ENCODE assay signal across 8 mouse cellular contexts in the genomic region with DNA sequence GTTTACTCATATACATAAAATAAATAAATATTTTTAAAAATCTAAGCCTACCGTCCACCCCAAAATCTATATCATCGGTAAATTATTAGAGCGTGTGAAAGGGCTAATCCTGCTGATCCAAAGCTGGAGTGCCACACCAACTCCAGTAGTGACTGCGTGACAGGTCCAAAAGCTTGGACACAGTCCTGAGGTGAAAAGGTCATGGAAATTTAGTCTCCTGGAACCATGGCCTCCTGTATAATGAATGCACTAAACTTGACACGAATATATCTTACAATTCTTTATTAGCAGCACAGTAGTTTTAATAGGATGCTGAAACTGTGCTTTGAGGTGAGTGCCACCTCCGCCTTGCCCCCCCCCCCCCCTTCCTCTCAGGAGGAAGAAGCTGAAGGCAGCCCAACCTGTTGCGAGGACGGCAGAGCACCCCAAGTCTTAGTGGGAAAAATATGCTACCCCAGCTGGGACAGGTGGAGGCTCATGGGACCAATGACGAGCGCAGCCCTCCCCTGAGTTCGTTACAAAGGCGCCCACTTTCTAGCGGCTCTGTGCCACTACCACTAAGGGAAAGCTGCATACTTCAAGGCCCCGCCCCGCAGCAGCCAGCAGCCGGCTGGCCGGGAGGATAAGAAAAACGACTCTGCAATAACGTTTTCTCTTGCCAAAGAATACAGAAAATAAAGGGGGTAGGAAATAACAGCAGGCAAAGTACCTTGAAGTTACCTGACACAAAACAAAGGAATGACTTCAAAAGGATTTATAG. TPM values are rescaled to one million over a fixed set of nuclear protein-coding genes. Genes with fewer than 3 reads are reported as not detected.
A peak's percentile ranks its signal among the peaks of the same experiment; 100 is the strongest.
DNase-seq lines count a peak whose midpoint lies in the region; ATAC-seq and TF ChIP-seq lines count a peak whose summit lies in the region.

No protein-coding gene starts in this region.

- H3K4me1 ChIP-seq in MEL (ENCODE audit: control insufficient read depth in 1 of 2, insufficient read depth in 2 of 2, low read length in 2 of 2), result peaks cover 0 to 3% of the 10 kb centered on the region in 2 experiments; a peak in 3 of 4 replicates
- H3K4me1 ChIP-seq in heart, postnatal 0 days (ENCODE audit: control insufficient read depth, insufficient read depth), result no peaks in the 10 kb centered on the region
- H3K4me1 ChIP-seq in limb, embryonic 11.5 days (ENCODE audit: control insufficient read depth, insufficient read depth, low read length), result no peaks in the 10 kb centered on the region

- 16% methylated on average over 19 of the region's 19 CpGs for WGBS in heart, postnatal 0 days
- 22% methylated on average over 19 of the region's 19 CpGs for WGBS in limb, embryonic 11.5 days

- H3K27ac ChIP-seq in MEL (ENCODE audit: control insufficient read depth, low read depth, low read length), result peak overlapping the region; percentile 35
- H3K27ac ChIP-seq in heart, postnatal 0 days (ENCODE audit: low read depth), result no peak overlapping the region
- no peak overlapping the region for H3K27ac ChIP-seq in limb, embryonic 11.5 days (replicated peaks; ENCODE audit: low read depth, low read length)

- TF ChIP-seq RAD21 in MEL (IDR thresholded peaks at IDR 0.05; ENCODE audit: low read depth, low read length), result no peak

- peak overlapping the region; percentile 47 to 49 for H3K4me3 ChIP-seq in MEL (ENCODE audit: control insufficient read depth in 1 of 2, insufficient read depth in 1 of 2, low read depth in 2 of 2, low read length in 2 of 2)
- peak overlapping the region; percentile 39 for H3K4me3 ChIP-seq in heart, postnatal 0 days (ENCODE audit: low read depth, low read length)
- peak overlapping the region; percentile 15; the same call in 1 of the 2 replicates for H3K4me3 ChIP-seq in limb, embryonic 11.5 days (ENCODE audit: low read depth, low read length)

- TF ChIP-seq CTCF in MEL (IDR thresholded peaks at IDR 0.05 in 2 of 3, conservative IDR thresholded peaks at IDR 0.05 in 1 of 3; ENCODE audit: control insufficient read depth in 1 of 3, insufficient read depth in 1 of 3, low read depth in 2 of 3, low read length in 3 of 3, poor library complexity in 1 of 3, severe bottlenecking in 1 of 3), result no peak
- TF ChIP-seq CTCF in heart, postnatal 0 days (IDR thresholded peaks at IDR 0.05; ENCODE audit: low read depth), result no peak

- peak overlapping the region; percentile 43 for H3K9ac ChIP-seq in MEL (ENCODE audit: control insufficient read depth, low read depth, low read length, poor library complexity, severe bottlenecking)
- no peak overlapping the region for H3K9ac ChIP-seq in heart, postnatal 0 days (replicated peaks; ENCODE audit: low read depth, low read length)
- no peak overlapping the region for H3K9ac ChIP-seq in limb, embryonic 11.5 days (ENCODE audit: low read length)

- H3K36me3 ChIP-seq in MEL (ENCODE audit: control insufficient read depth in 1 of 2, insufficient read depth in 2 of 2, low read length in 2 of 2), result peaks cover 0 to 2% of the 10 kb centered on the region in 2 experiments; a peak in 1 of 4 replicates
- H3K36me3 ChIP-seq in heart, postnatal 0 days (replicated peaks; ENCODE audit: control insufficient read depth, insufficient read depth, low read length), result no peaks in the 10 kb centered on the region
- no peaks in the 10 kb centered on the region for H3K36me3 ChIP-seq in limb, embryonic 11.5 days (ENCODE audit: control insufficient read depth, insufficient read depth, low read length)

- ATAC-seq in heart, postnatal 0 days (ENCODE audit: insufficient read depth, low read depth), result peak; percentile 67
- peak; percentile 80 for ATAC-seq in limb, embryonic 11.5 days (ENCODE audit: insufficient number of reproducible peaks, low FRiP score, low TSS enrichment, low read depth)

- H3K9me3 ChIP-seq in MEL (replicated peaks; ENCODE audit: insufficient read depth, low read length), result no peaks in the 10 kb centered on the region
- no peaks in the 10 kb centered on the region for H3K9me3 ChIP-seq in heart, postnatal 0 days (replicated peaks; ENCODE audit: control insufficient read depth, low read length)
- no peaks in the 10 kb centered on the region for H3K9me3 ChIP-seq in limb, embryonic 11.5 days (ENCODE audit: control insufficient read depth, low read length)

- no peaks in the 10 kb centered on the region for H3K79me2 ChIP-seq in MEL (ENCODE audit: control insufficient read depth, insufficient read depth, low read length, poor library complexity)

- DNase-seq in MEL (ENCODE audit: low read depth, low spot score), result peak; percentile 82
- DNase-seq in c-Kit-positive CD71-positive TER-119-negative erythroid progenitor cells, embryonic 14.5 days (ENCODE audit: low read depth), result peak; percentile 73
- DNase-seq in heart, postnatal 0 days (ENCODE audit: low spot score), result peak; percentile 17
- DNase-seq in limb, embryonic 11.5 days (ENCODE audit: low spot score), result peak; percentile 52
- DNase-seq in mesoderm, embryonic 11.5 days (ENCODE audit: low read depth, low spot score), result peak; percentile 44
- peak; percentile 44 for DNase-seq in thymus, postnatal 25 days
- no peak for DNase-seq in gastrocnemius, adult 18-20 months (ENCODE audit: low spot score)
- no peak for DNase-seq in layer of hippocampus, adult 9-11 months

- no peak; a peak in 1 of 4 replicates for TF ChIP-seq POLR2A in MEL (IDR thresholded peaks at IDR 0.05; ENCODE audit: control insufficient read depth in 1 of 2, insufficient read depth in 1 of 2, low read depth in 1 of 2, low read length in 2 of 2, poor library complexity in 1 of 2)

- H3K4me2 ChIP-seq in heart, postnatal 0 days (ENCODE audit: low read depth, low read length), result peak overlapping the region; percentile 59
- H3K4me2 ChIP-seq in limb, embryonic 11.5 days (ENCODE audit: low read depth, severe bottlenecking), result peak overlapping the region; percentile 43

- H3K27me3 ChIP-seq in MEL (ENCODE audit: control insufficient read depth in 1 of 2, insufficient read depth in 2 of 2, low read length in 2 of 2), result no peaks in the 10 kb centered on the region
- H3K27me3 ChIP-seq in heart, postnatal 0 days (ENCODE audit: control insufficient read depth, insufficient read depth, low read length), result no peaks in the 10 kb centered on the region
- H3K27me3 ChIP-seq in limb, embryonic 11.5 days (ENCODE audit: control insufficient read depth, insufficient read depth, low read length), result no peaks in the 10 kb centered on the region

- TF ChIP-seq EP300 in MEL (IDR thresholded peaks at IDR 0.05; ENCODE audit: low read depth in 1 of 2, low read length in 2 of 2), result peak; percentile 39 to 86; a peak in 3 of 4 replicates
- TF ChIP-seq EP300 in heart, postnatal 0 days (IDR thresholded peaks at IDR 0.05; ENCODE audit: low read depth), result no peak

TF ChIP-seq in MEL, 35 proteins besides CTCF, POLR2A, EP300 and RAD21:
- TF ChIP-seq KAT2A (conservative IDR thresholded peaks at IDR 0.05; ENCODE audit: low read depth, low read length) (no peak), TCF12 (IDR thresholded peaks at IDR 0.05; ENCODE audit: low read depth, low read length) (peak; percentile 73), MAZ (IDR thresholded peaks at IDR 0.05; ENCODE audit: low read depth, low read length) (peak; percentile 45; the same call in 1 of the 2 replicates), TAL1 (IDR thresholded peaks at IDR 0.05; ENCODE audit: low read length) (peak; percentile 62), SIN3A (IDR thresholded peaks at IDR 0.05; ENCODE audit: low read length) (0 out of 2 replicates have a peak, but pooled peaks have one; percentile 31), ETS1 (IDR thresholded peaks at IDR 0.05; ENCODE audit: low read depth, low read length) (peak; percentile 18; the same call in 1 of the 2 replicates), NELFE (IDR thresholded peaks at IDR 0.05; ENCODE audit: low read depth, low read length) (no peak; the same call in 1 of the 2 replicates), MYB (IDR thresholded peaks at IDR 0.05; ENCODE audit: low read depth, low read length) (peak; percentile 84)

RNA-seq across cellular contexts. Expression of a gene that starts 4.6 kb away (rescaled TPM):
- not detected in 2 replicates for total RNA-seq in MEL (2012; rRNA removed)
- polyA plus RNA-seq in MEL (2012; ENCODE audit: insufficient read depth in 1 of 2, insufficient read length in 2 of 2, low read depth in 1 of 2, low replicate concordance in 2 of 2, missing spikeins in 1 of 2), result not detected
- not detected in 2 replicates for total RNA-seq in heart, postnatal 0 days (2014; rRNA removed; ENCODE audit: low replicate concordance)
- not detected in 2 replicates for polyA plus RNA-seq in heart, postnatal 0 days (2015; fragmentation: Nextera tagmentation; extraction: Ambion mirVana)
- not detected in 2 replicates for polyA plus RNA-seq in limb, embryonic 11.5 days (2014; fragmentation: Nextera tagmentation; extraction: Ambion mirVana)
- not detected for total RNA-seq in gastrocnemius, adult 18-20 months (2021)

RNA-seq across cellular contexts. Expression of a gene that starts 28.1 kb away (rescaled TPM):
- total RNA-seq in MEL (2012; rRNA removed), result not detected in 2 replicates
- polyA plus RNA-seq in MEL (2012; ENCODE audit: insufficient read depth in 1 of 2, insufficient read length in 2 of 2, low read depth in 1 of 2, low replicate concordance in 2 of 2, missing spikeins in 1 of 2), result under 1 TPM in 1 of 2 experiments, not detected in 1; 0.15 TPM
- total RNA-seq in heart, postnatal 0 days (2014; rRNA removed; ENCODE audit: low replicate concordance), result not detected in 2 replicates
- not detected in 2 replicates for polyA plus RNA-seq in heart, postnatal 0 days (2015; fragmentation: Nextera tagmentation; extraction: Ambion mirVana)
- 0.24 and 0.28 TPM in 2 replicates for polyA plus RNA-seq in limb, embryonic 11.5 days (2014; fragmentation: Nextera tagmentation; extraction: Ambion mirVana)
- total RNA-seq in gastrocnemius, adult 18-20 months (2021), result under 1 TPM; 0.11 to 0.21 TPM

RNA-seq across cellular contexts. Expression of a gene that starts 42.6 kb away (rescaled TPM):
- 34.7 and 39.1 TPM in 2 replicates for total RNA-seq in MEL (2012; rRNA removed)
- 10 to 100 TPM in 1 of 2 experiments, not detected in 1; 54.5 TPM for polyA plus RNA-seq in MEL (2012; ENCODE audit: insufficient read depth in 1 of 2, insufficient read length in 2 of 2, low read depth in 1 of 2, low replicate concordance in 2 of 2, missing spikeins in 1 of 2)
- 22.1 and 36.6 TPM in 2 replicates for total RNA-seq in heart, postnatal 0 days (2014; rRNA removed; ENCODE audit: low replicate concordance)
- 53.3 and 54.6 TPM in 2 replicates for polyA plus RNA-seq in heart, postnatal 0 days (2015; fragmentation: Nextera tagmentation; extraction: Ambion mirVana)
- polyA plus RNA-seq in limb, embryonic 11.5 days (2014; fragmentation: Nextera tagmentation; extraction: Ambion mirVana), result 98.6 and 99.4 TPM in 2 replicates
- total RNA-seq in gastrocnemius, adult 18-20 months (2021), result 10 to 100 TPM; 29.8 to 31.2 TPM

RNA-seq across cellular contexts. Expression of a gene that starts 42.7 kb away (rescaled TPM):
- 4.4 and 5.3 TPM in 2 replicates for total RNA-seq in MEL (2012; rRNA removed)
- 1 to 10 TPM in 1 of 2 experiments, not detected in 1; 3.3 TPM for polyA plus RNA-seq in MEL (2012; ENCODE audit: insufficient read depth in 1 of 2, insufficient read length in 2 of 2, low read depth in 1 of 2, low replicate concordance in 2 of 2, missing spikeins in 1 of 2)
- 3.3 and 4.2 TPM in 2 replicates for total RNA-seq in heart, postnatal 0 days (2014; rRNA removed; ENCODE audit: low replicate concordance)
- polyA plus RNA-seq in heart, postnatal 0 days (2015; fragmentation: Nextera tagmentation; extraction: Ambion mirVana), result 4.7 and 4.8 TPM in 2 replicates
- 12.1 and 14.6 TPM in 2 replicates for polyA plus RNA-seq in limb, embryonic 11.5 days (2014; fragmentation: Nextera tagmentation; extraction: Ambion mirVana)
- 1 to 10 TPM; 3.0 to 4.6 TPM for total RNA-seq in gastrocnemius, adult 18-20 months (2021)

Comparison
In these comparisons a context has a peak if more than half of its experiments do, and no peak if none do; other contexts are left out.
1. DNase-seq: peak in MEL (single experiment), c-Kit-positive CD71-positive TER-119-negative erythroid progenitor cells, embryonic 14.5 days (single experiment), heart, postnatal 0 days (single experiment), limb, embryonic 11.5 days (single experiment), mesoderm, embryonic 11.5 days (single experiment) and thymus, postnatal 25 days (single experiment); none in gastrocnemius, adult 18-20 months (single experiment) and layer of hippocampus, adult 9-11 months (single experiment).
2. Peak in every context shown above with its lines, with median percentiles within 50 percentile points of each other: H3K4me3 ChIP-seq.